Mouse (Mus musculus) megakaryocyte-erythroid progenitor cell, adult 5-6 weeks (primary cell): ENCODE results near the gene Esp6. TPM values are rescaled to one million over a fixed set of nuclear protein-coding genes. Genes with fewer than 3 reads are reported as not detected.
"Not testable (repeated sequence)": the region's sequence is repeated elsewhere in the genome, so short reads cannot be mapped to it uniquely, and the experiment has no call there.

ENCODE experiments used
- ATAC-seq: replicated peaks from 2 replicates; pipeline ENCODE4 v1.8.0; 2016; ENCODE audit warnings: mild to moderate bottlenecking, inconsistent platforms; ENCODE audit not compliant: severe bottlenecking, poor library complexity, low FRiP score, low TSS enrichment
- total RNA-seq, 2 experiments: library from RNA; stranded (forward) in 1 of 2; stranded (reverse) in 1 of 2; fragments of 200-1000, 215-1000 nt in 1 of 2; fragments of >200 nt in 1 of 2; fragmentation: Nextera tagmentation in 1 of 2; gene quantifications; 2 replicates each; pipeline ENCODE4 v1.2.3; 2014 to 2017

The Esp6 gene
- not detected in 2 replicates for total RNA-seq (2014; fragmentation: Nextera tagmentation)
- not detected in 2 replicates for total RNA-seq (2017)

DNA sequence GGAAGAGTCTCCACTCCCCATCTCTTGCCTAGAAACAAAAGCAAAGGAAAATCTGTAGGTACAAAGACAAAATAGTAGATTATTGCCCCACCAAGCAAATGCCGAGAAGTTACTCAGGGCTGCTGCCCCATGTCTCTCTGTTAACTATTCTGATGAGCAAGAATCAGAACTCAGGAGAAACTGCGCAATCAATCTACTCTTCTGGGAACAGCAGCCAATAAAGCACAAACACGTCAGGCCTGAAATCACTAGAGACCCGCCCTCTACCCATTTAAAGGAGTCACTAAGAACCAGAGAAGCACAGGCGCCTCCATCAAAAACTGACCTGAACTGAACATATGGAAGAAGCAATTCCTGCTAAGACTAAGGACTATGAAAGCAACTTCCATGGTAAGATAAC, at the start of gene Esp6:
Esp6 (plus strand) TSS at position 301 of the 400 bp plus-strand sequence.
- no peak for ATAC-seq

DNA sequence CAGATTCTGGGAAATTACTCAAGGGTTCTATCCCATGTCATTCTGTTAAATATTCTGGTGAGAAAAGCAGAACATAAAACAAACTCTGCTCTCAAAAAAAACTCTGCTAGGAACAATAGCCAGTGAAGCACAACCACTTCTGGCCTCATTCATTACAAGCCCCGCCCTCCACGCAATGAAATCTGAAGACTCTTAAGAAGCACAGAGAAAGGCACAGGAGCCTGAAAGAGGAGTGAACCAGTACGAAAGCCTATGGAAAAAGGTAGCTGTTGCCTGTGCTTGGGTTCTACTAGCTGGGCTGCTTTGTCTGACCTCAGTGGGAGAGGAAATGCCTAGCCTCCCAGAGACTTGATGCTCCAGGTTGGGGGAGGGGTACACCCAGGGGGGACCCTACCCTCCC, 41.5 kb upstream of the Esp6 start, which contains the start of gene Esp8:
Esp8 (plus strand) TSS at position 205 of the 400 bp plus-strand sequence.
- no peak for ATAC-seq

DNA sequence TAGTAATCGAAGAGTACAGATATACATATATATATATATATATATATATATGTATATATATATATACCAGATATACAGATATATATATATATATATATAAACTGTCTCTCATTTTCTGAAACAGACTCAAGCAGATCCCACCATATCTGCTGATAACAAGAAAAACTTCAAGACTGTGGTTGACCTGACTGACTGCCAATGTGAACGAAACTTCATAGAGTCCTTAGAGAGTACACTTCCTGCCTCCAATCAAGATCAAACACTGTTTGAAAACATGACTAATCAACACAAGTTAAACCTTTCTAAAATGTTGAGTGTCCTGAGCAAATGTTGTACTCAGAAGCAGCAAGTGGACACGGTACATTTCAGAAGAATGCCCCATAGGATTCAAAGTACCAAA, 31.5 kb upstream of the Esp6 start:
- ATAC-seq = no peak

DNA sequence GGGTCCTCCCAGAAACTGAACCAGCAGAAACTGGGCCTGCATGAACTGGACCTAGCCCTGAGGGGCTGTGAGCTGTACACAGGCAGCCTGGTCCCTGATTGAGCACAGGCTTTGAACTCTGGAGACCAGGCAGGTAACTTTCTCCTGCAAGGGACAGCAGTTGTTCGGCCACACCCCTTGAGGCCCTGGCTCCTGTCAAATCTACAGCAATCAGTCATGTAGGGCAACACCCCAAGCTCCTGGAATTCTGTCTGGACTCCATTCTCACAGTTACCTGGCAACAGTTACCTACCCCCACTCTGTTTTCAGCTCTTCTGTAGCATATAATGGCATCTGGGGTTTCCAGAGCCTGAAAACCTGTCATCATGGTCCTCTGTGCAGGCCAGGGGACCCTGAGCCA, 30.2 kb upstream of the Esp6 start:
- ATAC-seq = no peak

DNA sequence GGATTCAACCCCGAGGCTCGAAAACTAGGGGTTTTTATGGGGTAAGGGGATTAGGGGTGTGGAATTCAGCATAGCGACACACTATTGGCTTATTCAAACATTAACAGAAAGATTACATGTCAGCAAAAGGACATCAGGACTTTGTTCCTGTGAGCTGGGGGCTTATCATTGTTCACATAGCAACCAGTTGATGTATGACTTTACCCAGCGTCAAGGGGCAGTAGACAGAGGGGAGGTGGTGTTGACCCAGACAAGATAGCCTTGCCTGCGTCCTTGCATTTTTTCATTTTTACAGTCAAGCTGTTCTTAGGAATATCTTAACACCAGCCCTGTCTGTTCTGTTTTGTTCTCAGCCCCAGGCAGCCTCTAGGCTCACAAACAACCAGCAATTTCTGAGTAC, 14.3 kb upstream of the Esp6 start:
- not testable (repeated sequence) for ATAC-seq

DNA sequence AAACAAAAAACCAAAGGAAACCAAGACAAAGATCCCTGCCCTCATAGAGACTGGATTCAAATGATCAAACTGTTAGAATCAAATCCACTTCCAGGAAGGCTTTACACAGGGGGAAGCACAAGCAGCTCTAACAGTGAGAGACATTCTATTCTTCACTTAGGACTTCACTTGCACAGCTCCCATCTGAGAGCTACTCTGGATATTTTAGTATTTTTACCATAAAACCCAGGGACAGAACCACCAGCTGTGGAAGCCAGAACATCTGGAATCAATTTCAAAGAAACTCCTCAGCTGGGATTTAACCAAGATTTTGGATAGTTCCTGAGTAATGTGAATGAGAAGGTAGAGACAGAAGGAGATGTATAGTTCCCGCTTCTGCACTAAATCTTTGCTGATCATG, 7.8 kb upstream of the Esp6 start:
- ATAC-seq = no peak

DNA sequence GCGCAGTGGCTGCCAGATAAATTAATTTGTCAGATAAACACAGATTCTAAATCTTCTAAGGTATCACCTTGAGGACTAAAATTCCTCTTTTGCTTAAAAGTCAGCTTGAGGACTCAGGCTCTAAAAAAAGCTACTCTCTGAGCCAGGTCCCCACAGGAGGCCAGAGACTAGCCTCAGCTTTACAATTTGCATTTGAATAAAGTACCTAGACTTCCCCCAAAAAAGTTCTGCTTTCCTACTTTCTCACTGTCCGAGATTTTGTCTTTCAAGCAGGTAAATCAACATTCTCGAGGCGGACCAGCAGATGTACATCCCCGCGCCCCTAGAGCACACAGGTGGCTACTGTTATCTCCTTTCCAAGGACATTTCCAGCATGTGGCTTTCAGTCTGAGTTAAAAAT, 22.6 kb downstream of the Esp6 start:
- not testable (repeated sequence) for ATAC-seq

DNA sequence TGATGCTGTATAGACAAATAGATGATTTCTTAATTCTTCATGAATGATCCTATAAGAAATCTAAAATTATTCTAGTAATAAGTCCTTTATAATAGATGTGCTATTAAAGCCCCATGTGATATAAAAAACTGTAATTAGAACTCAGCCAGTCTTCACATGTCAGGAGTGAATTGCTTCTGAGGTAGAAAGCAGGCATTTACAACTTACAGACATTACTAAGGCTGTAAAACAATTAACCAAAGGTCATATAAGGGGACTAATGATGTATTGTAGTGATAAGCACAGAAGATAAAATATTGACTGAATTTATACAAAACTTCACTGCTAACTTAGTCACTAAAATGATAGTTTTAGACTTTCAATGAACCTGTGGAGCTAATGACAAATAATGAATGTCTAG, 30.0 kb downstream of the Esp6 start:
- no peak for ATAC-seq

DNA sequence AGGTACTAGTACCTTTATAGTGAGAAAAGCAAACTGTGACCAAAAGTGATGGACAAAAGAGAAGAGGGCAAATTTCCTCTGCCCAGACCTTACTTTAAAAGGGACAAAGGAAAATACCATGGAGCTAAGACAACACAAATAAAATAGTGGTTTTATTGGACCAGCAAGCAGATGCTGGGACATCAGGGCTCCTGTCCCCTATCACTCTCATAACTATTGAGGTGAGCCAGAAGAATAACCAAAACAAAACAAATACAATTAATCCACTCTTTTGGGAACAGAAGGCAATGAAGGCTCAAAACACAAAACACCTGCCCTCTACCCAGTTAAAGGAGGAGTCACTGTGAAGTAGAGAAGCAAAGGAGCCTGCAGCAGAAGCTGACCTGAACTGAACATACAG, 37.0 kb downstream of the Esp6 start, which contains the start of gene Esp4:
Esp4 (plus strand) TSS at position 301 of the 400 bp plus-strand sequence.
- ATAC-seq = no peak

Other genes starting within 250 kb of the Esp6 start
- not detected in 2 replicates for gene Crisp1, start 242.3 kb upstream of the Esp6 start, total RNA-seq (2014; fragmentation: Nextera tagmentation)
- gene Crisp1, start 242.3 kb upstream of the Esp6 start, total RNA-seq (2017) = not detected in 2 replicates
- gene Esp8, start 41.5 kb upstream of the Esp6 start, total RNA-seq (2014; fragmentation: Nextera tagmentation) = not detected in 2 replicates
- gene Esp8, start 41.5 kb upstream of the Esp6 start, total RNA-seq (2017) = not detected in 2 replicates
- not detected in 2 replicates for gene Esp4, start 37.1 kb downstream of the Esp6 start, total RNA-seq (2014; fragmentation: Nextera tagmentation)
- not detected in 2 replicates for gene Esp4, start 37.1 kb downstream of the Esp6 start, total RNA-seq (2017)
- not detected in 2 replicates for gene Esp3, start 70.6 kb downstream of the Esp6 start, total RNA-seq (2014; fragmentation: Nextera tagmentation)
- gene Esp3, start 70.6 kb downstream of the Esp6 start, total RNA-seq (2017) = not detected in 2 replicates
- gene Esp1, start 165.6 kb downstream of the Esp6 start, total RNA-seq (2014; fragmentation: Nextera tagmentation) = not detected in 2 replicates
- gene Esp1, start 165.6 kb downstream of the Esp6 start, total RNA-seq (2017) = not detected in 2 replicates
- 3.8 TPM in 1 of 2 replicates, not detected in the other for gene Crisp2, start 245.5 kb downstream of the Esp6 start, total RNA-seq (2014; fragmentation: Nextera tagmentation)
- gene Crisp2, start 245.5 kb downstream of the Esp6 start, total RNA-seq (2017) = 3.1 TPM in 1 of 2 replicates, not detected in the other
- 98.6 and 128 TPM in 2 replicates for gene Rhag, start 249.6 kb downstream of the Esp6 start, total RNA-seq (2014; fragmentation: Nextera tagmentation)
- gene Rhag, start 249.6 kb downstream of the Esp6 start, total RNA-seq (2017) = 54.1 and 79.9 TPM in 2 replicates